Mouse (Mus musculus) R1 (cell line): ENCODE results near the gene Alk.

ENCODE experiments used
- DNase-seq: peaks from one replicate; pipeline ENCODE4 v3.0.0-alpha.2; 2018; ENCODE audit warnings: low read depth, low spot score

Alk gene

GRCm38 (mm10) chr17:72401861-72402260 lies 202.6 kb downstream of the Alk start:
- no peak for DNase-seq

GRCm38 (mm10) chr17:72401349-72401748 lies 203.1 kb downstream of the Alk start:
- DNase-seq, result no peak

- DNase-seq, result no peak
Measured at GRCm38 (mm10) chr17:72399331-72400059, 204.9 kb downstream of the Alk start.

- DNase-seq, result no peak
Measured at GRCm38 (mm10) chr17:72395956-72396355, 208.5 kb downstream of the Alk start.

GRCm38 (mm10) chr17:72368991-72369390 lies 235.4 kb downstream of the Alk start:
- no peak for DNase-seq

- no peak for DNase-seq
Measured at GRCm38 (mm10) chr17:72362811-72363496, 241.5 kb downstream of the Alk start.

GRCm38 (mm10) chr17:72361961-72362360 lies 242.5 kb downstream of the Alk start:
- no peak for DNase-seq

GRCm38 (mm10) chr17:72356759-72357302 lies 247.6 kb downstream of the Alk start:
- DNase-seq, result no peak

- DNase-seq, result no peak
Measured at GRCm38 (mm10) chr17:72339437-72339836, 265.0 kb downstream of the Alk start.

GRCm38 (mm10) chr17:72332909-72333308 lies 271.5 kb downstream of the Alk start:
- no peak for DNase-seq

- DNase-seq, result no peak
Measured at GRCm38 (mm10) chr17:72325941-72326340, 278.5 kb downstream of the Alk start.

GRCm38 (mm10) chr17:72319576-72319975 lies 284.9 kb downstream of the Alk start:
- DNase-seq, result peak; percentile 6

- DNase-seq, result no peak
Measured at GRCm38 (mm10) chr17:72299651-72300050, 304.8 kb downstream of the Alk start.

GRCm38 (mm10) chr17:72296349-72296748 lies 308.1 kb downstream of the Alk start:
- DNase-seq, result no peak

- no peak for DNase-seq
Measured at GRCm38 (mm10) chr17:72293267-72293580, 311.2 kb downstream of the Alk start.

GRCm38 (mm10) chr17:72292444-72293266 lies 311.8 kb downstream of the Alk start:
- no peak for DNase-seq

- DNase-seq, result no peak
Measured at GRCm38 (mm10) chr17:72285961-72286360, 318.5 kb downstream of the Alk start.

GRCm38 (mm10) chr17:72278296-72278695 lies 326.1 kb downstream of the Alk start:
- peak; percentile 61 for DNase-seq

GRCm38 (mm10) chr17:72276778-72277177 lies 327.6 kb downstream of the Alk start:
- DNase-seq, result peak; percentile 36

GRCm38 (mm10) chr17:72275391-72275904 lies 329.0 kb downstream of the Alk start:
- no peak for DNase-seq

- no peak for DNase-seq
Measured at GRCm38 (mm10) chr17:72274205-72274604, 330.2 kb downstream of the Alk start.

GRCm38 (mm10) chr17:72271640-72272039 lies 332.8 kb downstream of the Alk start:
- no peak for DNase-seq
